Mouse (Mus musculus) limb, embryonic 11.5 days (tissue): ENCODE results near the gene Kirrel3. TPM values are rescaled to one million over a fixed set of nuclear protein-coding genes. Genes with fewer than 3 reads are reported as not detected.

Source experiments
- ATAC-seq: fragments of 200-750 bp; cut with Nextera tagmentation; 2 replicates; pipeline ENCODE4 v1.8.0; 2017; ENCODE audit warnings: low read depth; ENCODE audit not compliant: insufficient number of reproducible peaks, low FRiP score, low TSS enrichment
- DNase-seq: peaks from one replicate; pipeline ENCODE4 v3.0.0-alpha.2; 2015; ENCODE audit warnings: low spot score
- H3K27ac ChIP-seq: fragments of 300-500 bp; sonication (generic); replicated peaks from 2 replicates; pipeline ENCODE4 v1.5.1; 2014; ENCODE audit warnings: low read depth, mild to moderate bottlenecking, low read length
- H3K27me3 ChIP-seq: fragments of 300-500 bp; sonication (generic); 2 replicates; pipeline ENCODE4 v1.6.1; 2014; ENCODE audit warnings: mild to moderate bottlenecking, low read length, mixed read lengths; ENCODE audit not compliant: control insufficient read depth, insufficient read depth
- H3K36me3 ChIP-seq: fragments of 300-500 bp; sonication (generic); 2 replicates; pipeline ENCODE4 v1.6.1; 2014; ENCODE audit warnings: mild to moderate bottlenecking, low read length, moderate library complexity, mixed read lengths; ENCODE audit not compliant: control insufficient read depth, insufficient read depth
- H3K4me1 ChIP-seq: fragments of 300-500 bp; sonication (generic); 2 replicates; pipeline ENCODE4 v1.6.1; 2014; ENCODE audit warnings: low read length, mixed read lengths; ENCODE audit not compliant: control insufficient read depth, insufficient read depth
- H3K4me2 ChIP-seq: fragments of 300-500 bp; sonication (generic); 2 replicates; pipeline ENCODE4 v1.6.1; 2014; ENCODE audit warnings: low read depth, mild to moderate bottlenecking, moderate library complexity; ENCODE audit not compliant: severe bottlenecking
- H3K4me3 ChIP-seq: fragments of 300-500 bp; sonication (generic); 2 replicates; pipeline ENCODE4 v1.5.1; 2014; ENCODE audit warnings: low read depth, low read length
- H3K9ac ChIP-seq: fragments of 300-500 bp; sonication (generic); 2 replicates; pipeline ENCODE4 v1.6.1; 2014; ENCODE audit warnings: mild to moderate bottlenecking, low read length
- H3K9me3 ChIP-seq: fragments of 300-500 bp; sonication (generic); 2 replicates; pipeline ENCODE4 v1.6.1; 2016; ENCODE audit warnings: low read length; ENCODE audit not compliant: control insufficient read depth
- WGBS: fragments of 180-500 bp; shearing (Covaris S2); extraction: QIAGEN DNeasy Blood & Tissue Kit; methylation state at CpG from one replicate; pipeline ENCODE4 v1.1.7; 2014; 5-methylcytosine and 5-hydroxymethylcytosine counted together
- polyA plus RNA-seq: library from polyadenylated mRNA; unstranded; fragments of >200 nt; fragmentation: Nextera tagmentation; extraction: Ambion mirVana; gene quantifications from 2 replicates; pipeline ENCODE4 v1.2.1, GENCODE M21; 2014

Kirrel3 gene
- polyA plus RNA-seq, 1 experiment from 2014 or later = 2.6 TPM

- H3K9ac ChIP-seq = no peak overlapping the region
- ATAC-seq = no peak
Observed at GRCm38 (mm10) chr9:34918976-34919375, 433.3 kb downstream of the Kirrel3 start.

GRCm38 (mm10) chr9:34920116-34920515 lies 434.4 kb downstream of the Kirrel3 start:
- no peak overlapping the region for H3K4me3 ChIP-seq
- no peaks in the 10 kb centered on the region for H3K4me1 ChIP-seq
- 80% methylated on average over 3 of the region's 3 CpGs for WGBS
- no peak overlapping the region for H3K9ac ChIP-seq
- no peaks in the 10 kb centered on the region for H3K27me3 ChIP-seq
- no peaks in the 10 kb centered on the region for H3K36me3 ChIP-seq
- DNase-seq (no peak), ATAC-seq (no peak)
- H3K9me3 ChIP-seq = no peaks in the 10 kb centered on the region
- H3K4me2 ChIP-seq = no peak overlapping the region
- no peak overlapping the region for H3K27ac ChIP-seq

More at GRCm38 (mm10) chr9:34918976-34919375, 433.3 kb downstream of the Kirrel3 start:
- Histone ChIP-seq H3K4me3 (no peak overlapping the region), H3K4me1 (no peaks in the 10 kb centered on the region), H3K27me3 (no peaks in the 10 kb centered on the region), H3K36me3 (no peaks in the 10 kb centered on the region), H3K9me3 (no peaks in the 10 kb centered on the region), H3K27ac (no peak overlapping the region), H3K4me2 (no peak overlapping the region)
- WGBS = 97% methylated on average over 5 of the region's 5 CpGs
- DNase-seq = no peak

- Histone ChIP-seq H3K27me3 (no peaks in the 10 kb centered on the region), H3K9me3 (no peaks in the 10 kb centered on the region), H3K36me3 (no peaks in the 10 kb centered on the region), H3K4me3 (no peak overlapping the region), H3K9ac (no peak overlapping the region), H3K27ac (no peak overlapping the region), H3K4me1 (no peaks in the 10 kb centered on the region), H3K4me2 (no peak overlapping the region)
- ATAC-seq (no peak), DNase-seq (no peak)
- WGBS = 91% methylated on average over 1 of the region's 1 CpGs
Observed at GRCm38 (mm10) chr9:34921941-34922340, 436.2 kb downstream of the Kirrel3 start.

GRCm38 (mm10) chr9:34922716-34923115 lies 437.0 kb downstream of the Kirrel3 start:
- Histone ChIP-seq H3K9ac (no peak overlapping the region), H3K27me3 (no peaks in the 10 kb centered on the region), H3K27ac (no peak overlapping the region), H3K4me1 (no peaks in the 10 kb centered on the region), H3K4me3 (no peak overlapping the region), H3K4me2 (no peak overlapping the region), H3K36me3 (no peaks in the 10 kb centered on the region), H3K9me3 (no peaks in the 10 kb centered on the region)
- ATAC-seq = no peak
- DNase-seq = no peak
- WGBS = 74% methylated on average over 6 of the region's 6 CpGs

GRCm38 (mm10) chr9:34923134-34923931 lies 437.6 kb downstream of the Kirrel3 start:
- H3K27me3 ChIP-seq = no peaks in the 10 kb centered on the region
- no peak overlapping the region for H3K4me3 ChIP-seq
- H3K4me2 ChIP-seq = no peak overlapping the region
- DNase-seq (no peak), ATAC-seq (no peak)
- H3K36me3 ChIP-seq = no peaks in the 10 kb centered on the region
- WGBS = 74% methylated on average over 14 of the region's 14 CpGs
- H3K27ac ChIP-seq = no peak overlapping the region
- H3K9me3 ChIP-seq = no peaks in the 10 kb centered on the region
- H3K4me1 ChIP-seq = no peaks in the 10 kb centered on the region
- no peak overlapping the region for H3K9ac ChIP-seq

- no peaks in the 10 kb centered on the region for H3K9me3 ChIP-seq
- DNase-seq = no peak
- H3K27me3 ChIP-seq = no peaks in the 10 kb centered on the region
- no peak overlapping the region for H3K9ac ChIP-seq
- no peak for ATAC-seq
- WGBS = 89% methylated on average over 5 of the region's 5 CpGs
- H3K36me3 ChIP-seq = no peaks in the 10 kb centered on the region
- H3K27ac ChIP-seq = no peak overlapping the region
- H3K4me2 ChIP-seq = no peak overlapping the region
- no peak overlapping the region for H3K4me3 ChIP-seq
- H3K4me1 ChIP-seq = no peaks in the 10 kb centered on the region
Observed at GRCm38 (mm10) chr9:34925616-34926015, 439.9 kb downstream of the Kirrel3 start.

GRCm38 (mm10) chr9:34930371-34930770 lies 444.7 kb downstream of the Kirrel3 start:
- no peak for DNase-seq
- H3K4me2 ChIP-seq = no peak overlapping the region
- H3K9me3 ChIP-seq = no peaks in the 10 kb centered on the region
- H3K4me3 ChIP-seq = no peak overlapping the region
- 22% methylated on average over 1 of the region's 1 CpGs for WGBS
- no peak for ATAC-seq
- no peaks in the 10 kb centered on the region for H3K27me3 ChIP-seq
- no peaks in the 10 kb centered on the region for H3K4me1 ChIP-seq
- H3K9ac ChIP-seq = no peak overlapping the region
- no peak overlapping the region for H3K27ac ChIP-seq
- H3K36me3 ChIP-seq = no peaks in the 10 kb centered on the region

- WGBS = 84% methylated on average over 5 of the region's 5 CpGs
- no peak for ATAC-seq
Observed at GRCm38 (mm10) chr9:34938140-34938539, 452.4 kb downstream of the Kirrel3 start.

GRCm38 (mm10) chr9:34939621-34940020 lies 453.9 kb downstream of the Kirrel3 start:
- Histone ChIP-seq H3K27me3 (no peaks in the 10 kb centered on the region), H3K4me1 (no peaks in the 10 kb centered on the region), H3K36me3 (no peaks in the 10 kb centered on the region), H3K4me3 (no peak overlapping the region), H3K9me3 (no peaks in the 10 kb centered on the region), H3K4me2 (no peak overlapping the region), H3K27ac (no peak overlapping the region), H3K9ac (no peak overlapping the region)
- WGBS = 89% methylated on average over 5 of the region's 5 CpGs
- ATAC-seq (no peak), DNase-seq (no peak)

More at GRCm38 (mm10) chr9:34938140-34938539, 452.4 kb downstream of the Kirrel3 start:
- no peaks in the 10 kb centered on the region for H3K36me3 ChIP-seq
- DNase-seq = no peak
- no peaks in the 10 kb centered on the region for H3K4me1 ChIP-seq
- no peak overlapping the region for H3K4me3 ChIP-seq
- H3K27me3 ChIP-seq = no peaks in the 10 kb centered on the region
- H3K9ac ChIP-seq = no peak overlapping the region
- no peak overlapping the region for H3K27ac ChIP-seq
- no peak overlapping the region for H3K4me2 ChIP-seq
- H3K9me3 ChIP-seq = no peaks in the 10 kb centered on the region
